Mouse (Mus musculus) spleen, adult 18-20 months (tissue): ENCODE measurements around the gene Rab23.

Experiments used
- DNase-seq, 2 experiments: peaks; one replicate each; pipeline ENCODE4 v3.0.0; 2022; ENCODE audit warnings: mixed read lengths in 2 of 2

Gene Rab23

GRCm38 (mm10) chr1:33768091-33768787 lies 48.6 kb downstream of the Rab23 start:
- DNase-seq = no peak

GRCm38 (mm10) chr1:33768827-33769226 lies 49.1 kb downstream of the Rab23 start:
- no peak for DNase-seq

GRCm38 (mm10) chr1:33771621-33772020 lies 51.9 kb downstream of the Rab23 start:
- DNase-seq = no peak

GRCm38 (mm10) chr1:33772106-33772505 lies 52.4 kb downstream of the Rab23 start:
- DNase-seq = no peak

- DNase-seq = no peak
Measured at GRCm38 (mm10) chr1:33776175-33776611, 56.5 kb downstream of the Rab23 start.

GRCm38 (mm10) chr1:33784561-33784960 lies 64.9 kb downstream of the Rab23 start:
- DNase-seq = no peak

- no peak for DNase-seq
Measured at GRCm38 (mm10) chr1:33788072-33788471, 68.4 kb downstream of the Rab23 start.

- DNase-seq = no peak
Measured at GRCm38 (mm10) chr1:33788493-33788892, 68.8 kb downstream of the Rab23 start.
